Mouse (Mus musculus) ovary, adult 18-20 months (tissue): ENCODE measurements around the gene Dact2.

Experiments
- DNase-seq: peaks from one replicate; pipeline ENCODE4 v3.0.0; 2022; ENCODE audit warnings: low spot score, mixed read lengths

The Dact2 gene

GRCm38 (mm10) chr17:14175019-14175418, 29.1 kb downstream of the Dact2 start:
- DNase-seq, result no peak

GRCm38 (mm10) chr17:14174401-14174800, 29.7 kb downstream of the Dact2 start:
- DNase-seq, result no peak

- no peak for DNase-seq
These were observed 30.6 kb downstream of the Dact2 start for GRCm38 (mm10) chr17:14173459-14173858.

GRCm38 (mm10) chr17:14172731-14173130, 31.4 kb downstream of the Dact2 start:
- no peak for DNase-seq

- no peak for DNase-seq
These were observed 31.9 kb downstream of the Dact2 start for GRCm38 (mm10) chr17:14172184-14172583.

- no peak for DNase-seq
These were observed 33.1 kb downstream of the Dact2 start for GRCm38 (mm10) chr17:14170961-14171479.

- DNase-seq, result no peak
These were observed 34.7 kb downstream of the Dact2 start for GRCm38 (mm10) chr17:14169431-14169830.

- DNase-seq, result no peak
These were observed 36.5 kb downstream of the Dact2 start for GRCm38 (mm10) chr17:14167594-14167993.

GRCm38 (mm10) chr17:14166746-14167432, 37.2 kb downstream of the Dact2 start:
- no peak for DNase-seq

- DNase-seq, result no peak
These were observed 38.0 kb downstream of the Dact2 start for GRCm38 (mm10) chr17:14165934-14166610.

GRCm38 (mm10) chr17:14165332-14165876, 38.7 kb downstream of the Dact2 start:
- DNase-seq, result no peak

GRCm38 (mm10) chr17:14160846-14161245, 43.3 kb downstream of the Dact2 start:
- DNase-seq, result no peak

- DNase-seq, result no peak
These were observed 46.3 kb downstream of the Dact2 start for GRCm38 (mm10) chr17:14157779-14158195.
